Mouse (Mus musculus) cerebellum, adult 2 months (tissue): ENCODE measurements around the gene Upp2.

Experiments used
- CTCF ChIP-seq: fragments of 200-500 bp; IDR thresholded peaks from 2 replicates; pipeline ENCODE4 v1.5.1; 2011; ENCODE audit warnings: low read depth, mild to moderate bottlenecking, control low read depth, low read length, moderate library complexity, borderline replicate concordance; ENCODE audit not compliant: insufficient read depth
- POLR2A ChIP-seq: fragments of 200-500 bp; IDR thresholded peaks from 2 replicates; pipeline ENCODE4 v1.6.1; 2011; ENCODE audit warnings: low read length, control low read depth, borderline replicate concordance; ENCODE audit not compliant: insufficient read depth

DNA sequence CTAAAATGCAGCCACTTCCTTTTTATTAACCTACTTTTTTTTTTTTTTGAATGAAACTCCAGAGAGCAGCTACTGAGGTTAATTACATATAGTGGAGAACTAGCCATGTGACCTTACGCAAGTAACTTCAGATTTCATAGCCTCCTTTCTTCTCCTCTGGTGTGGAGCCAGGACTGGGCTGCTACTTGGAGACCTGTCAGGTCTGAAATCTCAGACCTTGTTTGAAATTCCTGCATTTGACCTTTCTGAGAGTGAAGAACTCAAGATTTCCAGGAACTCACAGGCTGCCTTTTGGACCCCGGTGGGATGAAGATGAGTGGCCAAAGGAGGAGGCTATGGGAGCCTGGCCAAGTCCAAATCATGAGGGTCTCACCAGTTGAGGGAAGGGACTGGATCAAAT lies 7.1 kb downstream of the Upp2 start:
- TF ChIP-seq POLR2A (no peak), CTCF (no peak)
